Mouse (Mus musculus) spleen, adult 2 months (tissue): ENCODE results near the gene Ntng2.

Experiments used
- CTCF ChIP-seq: fragments of 200-500 bp; IDR thresholded peaks from 2 replicates; pipeline ENCODE4 v1.5.1; 2011; ENCODE audit warnings: mild to moderate bottlenecking, inconsistent platforms; ENCODE audit not compliant: insufficient read depth, insufficient read length, insufficient replicate concordance; ENCODE audit errors: extremely low read depth
- POLR2A ChIP-seq: fragments of 200-500 bp; IDR thresholded peaks from 2 replicates; pipeline ENCODE4 v1.6.1; 2011; ENCODE audit warnings: low read depth, low read length, inconsistent platforms

DNA sequence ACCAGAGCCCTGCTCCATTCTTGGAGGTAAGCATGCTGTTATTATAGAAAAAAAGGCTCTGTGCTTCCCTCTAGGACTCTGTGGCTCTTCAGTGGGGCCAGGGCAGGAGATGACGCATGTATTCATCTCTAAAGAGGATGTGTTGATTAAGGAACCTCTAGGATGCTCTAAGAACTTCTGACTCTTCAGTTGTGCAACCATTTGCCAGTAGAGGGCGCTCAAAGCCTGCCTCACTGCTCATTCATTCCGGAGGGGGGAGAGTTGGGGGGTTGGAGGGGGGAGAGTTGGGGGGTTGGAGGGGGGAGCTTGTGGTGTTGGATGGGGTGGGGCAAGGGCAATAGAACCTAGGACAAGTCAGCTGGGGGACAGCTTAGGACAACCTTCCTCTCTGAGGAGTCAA is 52.9 kb downstream of the Ntng2 start:
- TF ChIP-seq CTCF (peak; percentile 64; the same call in 1 of the 2 replicates), POLR2A (no peak)
